Mouse (Mus musculus) brain, embryonic 14.5 days (tissue): ENCODE measurements around the gene Fggy. TPM values are rescaled to one million over a fixed set of nuclear protein-coding genes. Genes with fewer than 3 reads are reported as not detected.

Experiments used
- DNase-seq: peaks from one replicate; pipeline ENCODE4 v3.0.0-alpha.2; 2011; ENCODE audit warnings: low read depth
- CTCF ChIP-seq: fragments of 200-500 bp; IDR thresholded peaks from 2 replicates; pipeline ENCODE4 v1.5.1; 2012; ENCODE audit warnings: inconsistent platforms, mild to moderate bottlenecking, moderate library complexity, borderline replicate concordance; ENCODE audit not compliant: insufficient read depth, insufficient read length; ENCODE audit errors: extremely low read depth
- POLR2A ChIP-seq: fragments of 200-500 bp; IDR thresholded peaks from 2 replicates; pipeline ENCODE4 v1.6.1; 2012; ENCODE audit warnings: mild to moderate bottlenecking, inconsistent platforms, borderline replicate concordance; ENCODE audit not compliant: poor library complexity, insufficient read depth, insufficient read length, severe bottlenecking; ENCODE audit errors: extremely low read depth
- polyA plus RNA-seq: library from polyadenylated mRNA; depleted of rRNA; stranded (reverse); fragments of >200 nt; gene quantifications from 2 replicates; pipeline ENCODE4 v1.2.3, GENCODE M21; 2012

Fggy gene
- polyA plus RNA-seq, 1 experiment, result 5.0 TPM

DNA sequence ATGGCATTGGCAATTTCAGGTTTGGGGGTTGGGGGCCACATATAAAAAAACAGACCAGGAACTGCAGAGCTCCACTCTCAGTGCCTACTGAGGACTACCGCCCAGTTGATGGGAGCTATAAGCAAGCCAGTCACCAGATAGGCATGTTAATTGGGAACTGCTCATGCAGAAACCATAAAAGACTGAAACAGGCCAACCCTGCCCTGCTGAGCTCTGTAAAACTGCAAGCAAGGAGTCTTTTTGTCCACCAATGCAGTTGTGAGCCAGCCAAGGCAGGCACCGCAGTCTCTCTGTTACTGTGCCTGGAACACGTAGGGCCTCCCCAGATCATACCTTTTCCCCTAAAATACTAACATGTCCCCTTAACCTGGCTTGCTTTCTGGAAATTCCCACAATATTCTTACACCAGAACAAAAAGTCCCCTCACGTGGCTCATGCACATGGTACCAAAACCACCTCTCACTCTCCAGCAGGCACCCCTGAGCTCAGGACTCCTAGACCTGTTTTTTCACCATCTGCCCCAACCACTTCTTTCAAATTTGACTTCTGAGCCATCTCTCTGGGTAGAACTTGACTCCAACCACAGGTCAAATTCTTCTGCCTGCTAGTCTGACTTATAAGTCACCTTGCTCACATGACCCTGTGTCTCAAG is 377.2 kb downstream of the Fggy start:
- peak; percentile 71 for DNase-seq

DNA sequence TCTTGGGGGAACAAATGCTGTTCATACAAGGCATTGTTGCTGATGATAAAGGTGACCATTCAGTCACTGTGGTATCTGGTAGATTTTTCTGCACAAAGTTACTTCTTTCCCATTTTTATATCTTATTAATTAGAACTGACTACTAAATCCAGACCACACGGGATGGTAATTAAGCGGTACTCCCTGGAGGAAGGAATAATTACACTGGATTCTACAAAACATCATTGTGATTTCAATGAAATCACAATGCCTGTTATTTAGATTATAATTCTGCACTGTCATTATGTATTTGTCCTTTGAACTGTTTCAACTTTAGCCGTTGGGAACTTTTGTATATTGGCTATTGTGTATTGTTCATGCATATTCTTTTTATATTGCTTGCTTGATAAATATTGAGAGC is 381.4 kb downstream of the Fggy start:
- no peak for DNase-seq
- TF ChIP-seq CTCF, result no peak
- TF ChIP-seq POLR2A, result no peak

More for the DNA sequence above, 377.2 kb downstream of the Fggy start:
- TF ChIP-seq POLR2A (no peak), CTCF (no peak)

- TF ChIP-seq CTCF (no peak), POLR2A (no peak)
- no peak for DNase-seq
Measured at GRCm38 (mm10) chr4:95947896-95948295, 390.6 kb downstream of the Fggy start.

DNA sequence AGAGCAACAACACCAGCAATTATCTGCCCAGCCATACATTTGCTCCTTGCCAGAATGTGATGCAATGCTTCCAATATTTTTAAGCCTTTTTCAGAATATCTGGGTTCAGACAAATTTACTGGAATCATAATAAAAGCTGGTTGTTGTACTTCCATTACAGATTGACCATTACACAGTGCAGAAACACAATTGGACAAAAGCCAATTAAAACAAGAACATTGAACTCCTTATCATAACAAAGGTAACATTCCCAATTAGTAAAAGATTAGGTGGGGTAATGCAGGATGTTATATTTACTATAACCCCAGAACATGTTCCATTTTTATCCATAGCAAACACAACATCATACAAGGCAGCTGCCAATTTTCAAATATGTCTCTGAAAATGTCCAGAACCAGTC is 396.0 kb downstream of the Fggy start:
- DNase-seq, result no peak
- TF ChIP-seq POLR2A (no peak), CTCF (no peak)

GRCm38 (mm10) chr4:95966928-95967724 is 409.8 kb downstream of the Fggy start, which contains the start of gene Hook1:
Gene Hook1, plus strand, starts transcription at chr4:95967240.
- TF ChIP-seq CTCF (no peak), POLR2A (peak; percentile 67)

More at GRCm38 (mm10) chr4:95966928-95967724, 409.8 kb downstream of the Fggy start, which contains the start of gene Hook1:
- peak; percentile 99 for DNase-seq
